Mouse (Mus musculus): ENCODE results near the gene Tnfrsf9. TPM values are rescaled to one million over a fixed set of nuclear protein-coding genes. Genes with fewer than 3 reads are reported as not detected.

Gene Tnfrsf9
- polyA plus RNA-seq, 1 experiment from 2014 or later, result 0.13 TPM

GRCm38 (mm10) chr4:150898716-150899365 is 15.5 kb upstream of the Tnfrsf9 start:
- no peaks in the 10 kb centered on the region for H3K9me3 ChIP-seq (replicated peaks; ENCODE audit: low read length)
- WGBS, result 46% methylated on average over 13 of the region's 13 CpGs
- DNase-seq (ENCODE audit: low spot score) (peak; percentile 93), ATAC-seq (replicated peaks; ENCODE audit: low FRiP score, low read depth) (no peak)
- H3K27ac ChIP-seq, result no peak overlapping the region
- TF ChIP-seq CTCF (IDR thresholded peaks at IDR 0.05; ENCODE audit: low read depth), result peak; percentile 97
- H3K4me2 ChIP-seq (ENCODE audit: low read length), result no peak overlapping the region
- no peak overlapping the region for H3K4me3 ChIP-seq (replicated peaks; ENCODE audit: low read depth, low read length)
- H3K36me3 ChIP-seq (ENCODE audit: insufficient read depth, low read length), result peaks cover 43% of the 10 kb centered on the region
- H3K27me3 ChIP-seq (ENCODE audit: insufficient read depth, low read length), result no peaks in the 10 kb centered on the region
- no peaks in the 10 kb centered on the region; the same call in 1 of the 2 replicates for H3K4me1 ChIP-seq (replicated peaks; ENCODE audit: insufficient read depth, low read length)
- H3K9ac ChIP-seq (ENCODE audit: low read depth, low read length), result no peak overlapping the region

GRCm38 (mm10) chr4:150900486-150900885 is 13.9 kb upstream of the Tnfrsf9 start:
- Histone ChIP-seq H3K4me2 (ENCODE audit: low read length) (no peak overlapping the region), H3K27ac (no peak overlapping the region), H3K27me3 (ENCODE audit: insufficient read depth, low read length) (no peaks in the 10 kb centered on the region), H3K4me1 (replicated peaks; ENCODE audit: insufficient read depth, low read length) (no peaks in the 10 kb centered on the region; the same call in 1 of the 2 replicates), H3K36me3 (ENCODE audit: insufficient read depth, low read length) (peaks cover 52% of the 10 kb centered on the region), H3K4me3 (replicated peaks; ENCODE audit: low read depth, low read length) (no peak overlapping the region), H3K9ac (ENCODE audit: low read depth, low read length) (no peak overlapping the region), H3K9me3 (replicated peaks; ENCODE audit: low read length) (no peaks in the 10 kb centered on the region)
- WGBS, result 89% methylated on average over 13 of the region's 13 CpGs
- ATAC-seq (replicated peaks; ENCODE audit: low FRiP score, low read depth) (no peak), DNase-seq (ENCODE audit: low spot score) (no peak)
- no peak for TF ChIP-seq CTCF (IDR thresholded peaks at IDR 0.05; ENCODE audit: low read depth)

- peaks cover 50% of the 10 kb centered on the region for H3K36me3 ChIP-seq (ENCODE audit: insufficient read depth, low read length)
- 44% methylated on average over 9 of the region's 9 CpGs for WGBS
- ATAC-seq (replicated peaks; ENCODE audit: low FRiP score, low read depth), result peak; percentile 47
Measured at GRCm38 (mm10) chr4:150901651-150902050, 12.7 kb upstream of the Tnfrsf9 start.

GRCm38 (mm10) chr4:150902062-150902461 is 12.3 kb upstream of the Tnfrsf9 start:
- Histone ChIP-seq H3K27ac (peak overlapping the region; percentile 74), H3K9ac (ENCODE audit: low read depth, low read length) (no peak overlapping the region), H3K4me1 (replicated peaks; ENCODE audit: insufficient read depth, low read length) (no peaks in the 10 kb centered on the region; the same call in 1 of the 2 replicates), H3K4me2 (ENCODE audit: low read length) (no peak overlapping the region), H3K36me3 (ENCODE audit: insufficient read depth, low read length) (peaks cover 46% of the 10 kb centered on the region), H3K4me3 (replicated peaks; ENCODE audit: low read depth, low read length) (no peak overlapping the region), H3K9me3 (replicated peaks; ENCODE audit: low read length) (no peaks in the 10 kb centered on the region), H3K27me3 (ENCODE audit: insufficient read depth, low read length) (no peaks in the 10 kb centered on the region)
- DNase-seq (ENCODE audit: low spot score) (peak; percentile 56), ATAC-seq (replicated peaks; ENCODE audit: low FRiP score, low read depth) (peak; percentile 78)
- TF ChIP-seq CTCF (IDR thresholded peaks at IDR 0.05; ENCODE audit: low read depth), result no peak
- 54% methylated on average over 12 of the region's 12 CpGs for WGBS

More at GRCm38 (mm10) chr4:150901651-150902050, 12.7 kb upstream of the Tnfrsf9 start:
- Histone ChIP-seq H3K27ac (peak overlapping the region; percentile 74), H3K4me1 (replicated peaks; ENCODE audit: insufficient read depth, low read length) (no peaks in the 10 kb centered on the region; the same call in 1 of the 2 replicates), H3K4me3 (replicated peaks; ENCODE audit: low read depth, low read length) (no peak overlapping the region), H3K4me2 (ENCODE audit: low read length) (no peak overlapping the region), H3K27me3 (ENCODE audit: insufficient read depth, low read length) (no peaks in the 10 kb centered on the region), H3K9me3 (replicated peaks; ENCODE audit: low read length) (no peaks in the 10 kb centered on the region), H3K9ac (ENCODE audit: low read depth, low read length) (no peak overlapping the region)
- peak; percentile 81 for DNase-seq (ENCODE audit: low spot score)
- TF ChIP-seq CTCF (IDR thresholded peaks at IDR 0.05; ENCODE audit: low read depth), result peak; percentile 90

GRCm38 (mm10) chr4:150903091-150903742 is 11.1 kb upstream of the Tnfrsf9 start:
- no peak overlapping the region for H3K4me3 ChIP-seq (replicated peaks; ENCODE audit: low read depth, low read length)
- no peaks in the 10 kb centered on the region for H3K9me3 ChIP-seq (replicated peaks; ENCODE audit: low read length)
- no peak overlapping the region for H3K9ac ChIP-seq (ENCODE audit: low read depth, low read length)
- H3K4me1 ChIP-seq (replicated peaks; ENCODE audit: insufficient read depth, low read length), result no peaks in the 10 kb centered on the region; the same call in 1 of the 2 replicates
- no peak for DNase-seq (ENCODE audit: low spot score)
- H3K4me2 ChIP-seq (ENCODE audit: low read length), result no peak overlapping the region
- peaks cover 35% of the 10 kb centered on the region for H3K36me3 ChIP-seq (ENCODE audit: insufficient read depth, low read length)
- 92% methylated on average over 14 of the region's 14 CpGs for WGBS
- no peaks in the 10 kb centered on the region for H3K27me3 ChIP-seq (ENCODE audit: insufficient read depth, low read length)
- ATAC-seq (replicated peaks; ENCODE audit: low FRiP score, low read depth), result no peak
- no peak overlapping the region for H3K27ac ChIP-seq
- no peak for TF ChIP-seq CTCF (IDR thresholded peaks at IDR 0.05; ENCODE audit: low read depth)

- WGBS, result 91% methylated on average over 8 of the region's 8 CpGs
- no peak for ATAC-seq (replicated peaks; ENCODE audit: low FRiP score, low read depth)
Measured at GRCm38 (mm10) chr4:150907099-150907498, 7.3 kb upstream of the Tnfrsf9 start.

More at GRCm38 (mm10) chr4:150907099-150907498, 7.3 kb upstream of the Tnfrsf9 start:
- H3K27ac ChIP-seq, result no peak overlapping the region
- no peak overlapping the region for H3K9ac ChIP-seq (ENCODE audit: low read depth, low read length)
- DNase-seq (ENCODE audit: low spot score), result no peak
- no peak overlapping the region for H3K4me2 ChIP-seq (ENCODE audit: low read length)
- no peaks in the 10 kb centered on the region for H3K27me3 ChIP-seq (ENCODE audit: insufficient read depth, low read length)
- H3K4me1 ChIP-seq (replicated peaks; ENCODE audit: insufficient read depth, low read length), result no peaks in the 10 kb centered on the region; the same call in 1 of the 2 replicates
- no peaks in the 10 kb centered on the region for H3K9me3 ChIP-seq (replicated peaks; ENCODE audit: low read length)
- H3K4me3 ChIP-seq (replicated peaks; ENCODE audit: low read depth, low read length), result no peak overlapping the region
- H3K36me3 ChIP-seq (ENCODE audit: insufficient read depth, low read length), result peaks cover 20% of the 10 kb centered on the region; the same call in 1 of the 2 replicates
- TF ChIP-seq CTCF (IDR thresholded peaks at IDR 0.05; ENCODE audit: low read depth), result no peak

All from kidney, postnatal 0 days (tissue).